Mouse (Mus musculus): ENCODE measurements around the gene Ndufa7.

GRCm38 (mm10) chr17:33780431-33780830, 43.9 kb upstream of the Ndufa7 start:
- no peak for TF ChIP-seq CTCF (IDR thresholded peaks at IDR 0.05; ENCODE audit: low read depth)
- no peak for TF ChIP-seq EP300 (IDR thresholded peaks at IDR 0.05; ENCODE audit: low read depth)

All from liver, embryonic 14.5 days (tissue).